Mouse (Mus musculus) G1E-ER4 (cell line): ENCODE data around the gene Bag6. TPM values are rescaled to one million over a fixed set of nuclear protein-coding genes. Genes with fewer than 3 reads are reported as not detected.

Source experiments
- GATA1 ChIP-seq: IDR thresholded peaks from one replicate; pipeline ENCODE4 v1.8.0; 2012; ENCODE audit warnings: low read length, inconsistent platforms
- polyA plus RNA-seq: library from polyadenylated mRNA; stranded (reverse); fragments of >175 nt; gene quantifications from 2 replicates; pipeline ENCODE4 v1.2.3, GENCODE M21; 2012

Bag6 gene
- polyA plus RNA-seq, 1 experiment: 826 TPM

DNA sequence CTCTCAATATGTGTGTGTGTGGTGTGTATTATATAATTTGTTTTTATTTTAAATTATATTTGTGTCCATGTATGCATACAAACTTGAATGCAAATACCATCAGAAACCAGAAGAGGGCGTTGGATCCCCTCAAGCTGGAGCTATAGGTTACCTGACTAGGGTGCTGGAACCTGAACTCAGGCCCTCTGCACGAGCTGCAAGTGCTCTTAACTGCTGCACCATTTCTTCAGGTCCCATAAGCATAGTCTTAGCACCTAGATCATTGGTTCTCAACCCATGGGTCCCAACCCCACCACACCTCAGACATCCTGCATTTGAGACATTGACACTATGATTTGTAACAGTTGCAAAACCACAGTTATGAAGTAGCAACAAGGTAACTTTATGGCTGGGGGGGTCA lies 56.7 kb downstream of the Bag6 start:
- no peak for TF ChIP-seq GATA1

DNA sequence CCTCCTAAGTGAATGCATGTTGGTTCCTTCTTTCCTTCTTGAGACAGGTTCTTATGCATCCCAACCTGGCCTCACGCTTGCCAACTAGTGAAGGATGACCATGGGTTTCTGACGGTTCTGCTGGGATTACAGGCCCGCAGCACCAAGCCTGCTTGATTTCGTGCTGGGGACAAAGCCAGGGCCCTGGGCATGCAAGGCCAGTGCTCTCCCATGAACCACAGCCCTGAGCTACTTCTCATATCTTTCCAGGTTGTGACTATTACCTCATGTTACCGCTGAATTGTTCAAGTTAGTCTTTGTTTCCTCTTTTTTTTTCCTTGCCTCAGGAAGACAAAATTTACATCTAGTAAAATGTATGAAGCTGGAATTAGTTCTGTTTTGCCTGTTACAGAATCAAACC lies 57.9 kb downstream of the Bag6 start:
- TF ChIP-seq GATA1: no peak

DNA sequence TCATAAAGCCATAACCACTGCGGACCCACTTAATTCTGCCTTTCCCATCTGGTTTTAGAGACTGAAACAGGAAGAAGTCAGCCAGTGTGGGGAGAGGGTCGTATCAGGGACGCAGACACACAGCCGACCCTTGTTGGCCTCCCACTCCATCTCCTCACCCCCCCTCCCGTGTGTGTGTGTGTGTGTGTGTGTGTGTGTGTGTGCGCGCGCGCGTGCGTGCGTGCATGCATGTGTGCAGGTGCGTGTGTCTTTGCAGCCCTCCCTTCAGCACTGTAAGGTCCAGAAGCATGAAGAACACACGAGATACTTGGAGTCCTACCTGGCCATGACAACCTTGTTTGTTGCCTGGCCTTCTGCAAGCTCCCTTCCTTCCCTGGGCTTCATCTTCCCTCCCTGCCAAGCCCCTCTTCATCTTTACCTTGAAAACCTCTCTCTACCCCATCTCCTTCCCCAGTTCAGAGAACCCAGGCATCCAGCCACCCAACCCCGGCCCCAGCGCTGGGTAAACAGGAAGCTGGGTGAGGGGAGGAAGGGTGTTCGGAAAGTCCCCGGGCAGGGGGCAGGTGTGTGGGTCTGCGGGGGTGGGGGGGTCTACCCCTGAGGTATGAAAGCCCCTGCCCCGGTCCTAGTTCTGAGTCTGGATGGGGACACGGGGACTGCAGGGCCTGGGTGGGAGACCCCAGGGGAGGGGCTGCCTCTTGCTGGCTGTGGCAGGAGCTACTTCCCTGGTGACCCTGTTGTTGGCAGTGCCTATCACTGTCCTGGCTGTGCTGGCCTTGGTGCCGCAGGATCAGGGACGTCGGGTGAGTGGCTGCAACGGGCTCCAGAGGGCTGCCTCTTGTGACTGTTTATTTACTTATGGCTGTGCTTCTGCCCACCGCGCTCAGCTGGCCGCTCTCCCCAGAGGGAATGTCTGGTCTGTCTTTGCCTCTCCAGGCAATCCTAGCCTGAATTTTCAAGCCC lies 59.2 kb downstream of the Bag6 start, which contains the start of gene Ltb:
Gene Ltb (plus strand): TSS at position 559 of the 963 bp plus-strand sequence.
- no peak for TF ChIP-seq GATA1

DNA sequence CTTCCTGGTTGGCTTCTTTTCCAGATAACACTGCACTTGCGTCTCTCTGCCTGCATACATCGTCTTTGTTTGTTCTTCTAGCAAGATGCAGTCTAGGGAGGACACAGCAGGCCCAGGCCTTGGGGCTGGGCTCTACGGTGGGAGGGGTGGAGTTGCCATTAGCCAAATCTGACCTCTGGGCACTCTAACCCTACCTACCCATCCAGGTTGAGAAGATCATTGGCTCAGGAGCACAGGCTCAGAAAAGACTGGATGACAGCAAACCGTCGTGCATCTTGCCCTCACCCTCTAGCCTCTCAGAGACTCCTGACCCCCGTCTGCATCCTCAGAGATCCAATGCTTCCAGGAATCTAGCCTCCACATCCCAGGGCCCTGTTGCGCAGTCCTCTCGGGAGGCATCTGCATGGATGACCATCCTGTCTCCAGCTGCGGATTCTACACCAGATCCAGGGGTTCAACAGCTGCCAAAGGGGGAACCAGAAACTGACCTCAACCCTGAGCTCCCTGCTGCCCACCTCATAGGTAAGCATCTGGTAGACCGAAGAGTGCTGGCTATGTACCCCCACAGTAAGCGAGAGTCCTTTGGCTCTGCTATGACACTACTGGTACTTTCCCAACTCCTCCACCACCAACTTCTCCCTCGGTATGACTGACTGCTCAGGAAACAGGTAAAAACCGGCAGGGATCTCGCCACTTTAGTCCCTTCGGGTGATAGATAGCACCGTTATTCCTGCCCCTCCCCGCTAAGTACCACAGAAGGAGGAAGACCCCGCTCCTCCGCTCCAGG lies 60.1 kb downstream of the Bag6 start:
- no peak for TF ChIP-seq GATA1

DNA sequence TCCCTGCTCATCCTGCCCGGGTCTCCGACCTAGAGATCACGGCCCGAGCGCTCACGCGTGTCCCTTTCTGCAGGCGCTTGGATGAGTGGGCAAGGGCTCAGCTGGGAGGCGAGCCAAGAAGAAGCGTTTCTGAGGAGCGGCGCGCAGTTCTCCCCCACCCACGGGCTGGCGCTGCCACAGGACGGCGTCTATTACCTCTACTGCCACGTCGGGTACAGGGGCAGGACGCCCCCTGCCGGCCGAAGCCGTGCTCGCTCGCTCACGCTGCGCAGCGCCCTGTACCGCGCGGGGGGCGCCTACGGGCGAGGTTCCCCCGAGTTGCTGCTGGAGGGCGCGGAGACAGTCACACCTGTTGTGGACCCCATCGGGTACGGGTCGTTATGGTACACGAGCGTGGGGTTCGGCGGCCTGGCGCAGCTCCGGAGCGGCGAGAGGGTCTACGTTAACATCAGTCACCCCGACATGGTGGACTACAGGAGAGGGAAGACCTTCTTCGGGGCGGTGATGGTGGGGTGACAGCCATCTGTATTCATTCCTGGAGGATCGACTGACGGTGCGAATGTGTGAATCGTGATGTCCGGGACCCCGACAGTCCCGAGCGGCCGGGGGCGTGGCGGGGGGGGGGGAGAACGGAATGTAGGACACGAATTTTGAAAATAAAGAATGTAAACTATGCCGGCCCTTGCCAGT lies 60.8 kb downstream of the Bag6 start:
- no peak for TF ChIP-seq GATA1

DNA sequence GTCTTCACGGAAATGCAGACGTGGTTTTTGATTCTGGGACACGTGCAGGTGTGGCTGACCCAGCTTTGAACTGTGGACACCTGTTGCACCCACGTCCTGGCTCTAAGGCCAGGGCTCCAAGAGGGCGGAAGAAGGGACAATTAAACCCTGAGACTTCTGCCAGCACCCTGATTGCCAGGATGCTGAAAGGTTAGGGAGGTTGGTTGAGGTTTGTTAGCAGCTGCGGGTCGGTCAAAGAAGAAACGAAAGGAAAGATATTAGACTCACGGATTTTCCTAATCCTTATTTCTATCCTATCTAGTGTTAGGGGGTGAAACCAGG lies 61.3 kb downstream of the Bag6 start:
- no peak for TF ChIP-seq GATA1

Other genes starting within 250 kb of the Bag6 start
- 0.49 and 1.3 TPM in 2 replicates for gene C2, start 236.9 kb upstream of the Bag6 start, polyA plus RNA-seq
- 352 and 449 TPM in 2 replicates for gene Ehmt2, start 236.7 kb upstream of the Bag6 start, polyA plus RNA-seq
- gene Slc44a4, start 220.7 kb upstream of the Bag6 start, polyA plus RNA-seq: not detected in 2 replicates
- gene Neu1, start 203.9 kb upstream of the Bag6 start, polyA plus RNA-seq: 12.3 and 17.6 TPM in 2 replicates
- 0.33 and 0.36 TPM in 2 replicates for gene Hspa1b, start 175.9 kb upstream of the Bag6 start, polyA plus RNA-seq
- 0.12 TPM in 1 of 2 replicates, not detected in the other for gene Gm20481, start 165.3 kb upstream of the Bag6 start, polyA plus RNA-seq
- not detected in 2 replicates for gene Hspa1a, start 163.0 kb upstream of the Bag6 start, polyA plus RNA-seq
- 0.02 TPM in 1 of 2 replicates, not detected in the other for gene Hspa1l, start 162.5 kb upstream of the Bag6 start, polyA plus RNA-seq
- gene Lsm2, start 153.3 kb upstream of the Bag6 start, polyA plus RNA-seq: 309 and 320 TPM in 2 replicates
- gene Vars, start 134.2 kb upstream of the Bag6 start, polyA plus RNA-seq: 965 and 1,080 TPM in 2 replicates
- gene Vwa7, start 118.6 kb upstream of the Bag6 start, polyA plus RNA-seq: 1.0 and 1.4 TPM in 2 replicates
- 40.3 and 64.9 TPM in 2 replicates for gene Sapcd1, start 107.2 kb upstream of the Bag6 start, polyA plus RNA-seq
- 7.0 and 7.1 TPM in 2 replicates for gene Msh5, start 88.4 kb upstream of the Bag6 start, polyA plus RNA-seq
- 168 and 216 TPM in 2 replicates for gene Clic1, start 85.2 kb upstream of the Bag6 start, polyA plus RNA-seq
- 156 and 185 TPM in 2 replicates for gene Ddah2, start 76.1 kb upstream of the Bag6 start, polyA plus RNA-seq
- not detected in 2 replicates for gene Ly6g6c, start 69.8 kb upstream of the Bag6 start, polyA plus RNA-seq
- not detected in 2 replicates for gene Mpig6b, start 69.0 kb upstream of the Bag6 start, polyA plus RNA-seq
- not detected in 2 replicates for gene Ly6g6e, start 58.3 kb upstream of the Bag6 start, polyA plus RNA-seq
- 0.22 TPM in 1 of 2 replicates, not detected in the other for gene Ly6g6d, start 57.1 kb upstream of the Bag6 start, polyA plus RNA-seq
- gene Ly6g6f, start 49.6 kb upstream of the Bag6 start, polyA plus RNA-seq: 0.05 and 0.06 TPM in 2 replicates
- 112 and 148 TPM in 2 replicates for gene Abhd16a, start 45.9 kb upstream of the Bag6 start, polyA plus RNA-seq
- not detected in 2 replicates for gene Ly6g5c, start 26.9 kb upstream of the Bag6 start, polyA plus RNA-seq
- gene Ly6g5b, start 19.8 kb upstream of the Bag6 start, polyA plus RNA-seq: 0.08 and 0.15 TPM in 2 replicates
- gene Gpank1, start 13.7 kb upstream of the Bag6 start, polyA plus RNA-seq: 62.0 and 85.8 TPM in 2 replicates
- gene Csnk2b, start 13.1 kb upstream of the Bag6 start, polyA plus RNA-seq: 66.1 and 68.9 TPM in 2 replicates
- 11.4 and 13.3 TPM in 2 replicates for gene D17H6S53E, start 8.8 kb upstream of the Bag6 start, polyA plus RNA-seq
- gene Apom, start 3.1 kb upstream of the Bag6 start, polyA plus RNA-seq: 0.23 and 0.27 TPM in 2 replicates
- 1,478 and 1,496 TPM in 2 replicates for gene Prrc2a, start 29.7 kb downstream of the Bag6 start, polyA plus RNA-seq
- gene Aif1, start 40.9 kb downstream of the Bag6 start, polyA plus RNA-seq: not detected in 2 replicates
- gene Lst1, start 53.3 kb downstream of the Bag6 start, polyA plus RNA-seq: 0.39 and 0.49 TPM in 2 replicates
- gene Ltb, start 59.3 kb downstream of the Bag6 start, polyA plus RNA-seq: 0.09 and 0.12 TPM in 2 replicates
- gene Tnf, start 66.8 kb downstream of the Bag6 start, polyA plus RNA-seq: not detected in 2 replicates
- not detected in 2 replicates for gene Lta, start 70.2 kb downstream of the Bag6 start, polyA plus RNA-seq
- gene Gm16181, start 85.7 kb downstream of the Bag6 start, polyA plus RNA-seq: not detected in 2 replicates
- gene Atp6v1g2, start 98.5 kb downstream of the Bag6 start, polyA plus RNA-seq: 2.2 and 2.7 TPM in 2 replicates
- 39.6 and 44.3 TPM in 2 replicates for gene Nfkbil1, start 100.6 kb downstream of the Bag6 start, polyA plus RNA-seq
- 326 and 338 TPM in 2 replicates for gene Ddx39b, start 106.6 kb downstream of the Bag6 start, polyA plus RNA-seq
- 56.7 and 69.0 TPM in 2 replicates for gene H2-D1, start 127.6 kb downstream of the Bag6 start, polyA plus RNA-seq
- not detected in 2 replicates for gene H2-Q1, start 185.2 kb downstream of the Bag6 start, polyA plus RNA-seq
- gene H2-Q2, start 207.1 kb downstream of the Bag6 start, polyA plus RNA-seq: not detected in 2 replicates
- not detected in 2 replicates for gene H2-Q4, start 244.4 kb downstream of the Bag6 start, polyA plus RNA-seq